Mouse (Mus musculus): Measurements from ENCODE around the gene Peli2. TPM values are rescaled to one million over a fixed set of nuclear protein-coding genes. Genes with fewer than 3 reads are reported as not detected.

Peli2 gene
- polyA plus RNA-seq, 1 experiment from 2014 or later = 4.0 TPM

GRCm38 (mm10) chr14:48150903-48151302 lies 30.3 kb downstream of the Peli2 start:
- Histone ChIP-seq H3K4me2 (no peak overlapping the region), H3K4me1 (ENCODE audit: control insufficient read depth, insufficient read depth, low read length) (no peaks in the 10 kb centered on the region), H3K9ac (ENCODE audit: low read depth, low read length) (no peak overlapping the region), H3K9me3 (replicated peaks; ENCODE audit: control insufficient read depth, low read length) (no peaks in the 10 kb centered on the region), H3K27me3 (ENCODE audit: control insufficient read depth, insufficient read depth, low read length) (peaks cover 9% of the 10 kb centered on the region), H3K36me3 (ENCODE audit: control insufficient read depth, insufficient read depth, low read length) (no peaks in the 10 kb centered on the region), H3K27ac (ENCODE audit: low read depth, low read length) (no peak overlapping the region), H3K4me3 (ENCODE audit: low read depth, low read length) (no peak overlapping the region)
- 73% methylated on average over 1 of the region's 1 CpGs for WGBS (ENCODE audit: insufficient replicate concordance)
- ATAC-seq (replicated peaks; ENCODE audit: insufficient number of reproducible peaks, low FRiP score, low TSS enrichment) = no peak

- H3K36me3 ChIP-seq (ENCODE audit: control insufficient read depth, insufficient read depth, low read length) = no peaks in the 10 kb centered on the region
- 51% methylated on average over 2 of the region's 2 CpGs for WGBS (ENCODE audit: insufficient replicate concordance)
These were observed 30.9 kb downstream of the Peli2 start for GRCm38 (mm10) chr14:48151554-48151953.

DNA sequence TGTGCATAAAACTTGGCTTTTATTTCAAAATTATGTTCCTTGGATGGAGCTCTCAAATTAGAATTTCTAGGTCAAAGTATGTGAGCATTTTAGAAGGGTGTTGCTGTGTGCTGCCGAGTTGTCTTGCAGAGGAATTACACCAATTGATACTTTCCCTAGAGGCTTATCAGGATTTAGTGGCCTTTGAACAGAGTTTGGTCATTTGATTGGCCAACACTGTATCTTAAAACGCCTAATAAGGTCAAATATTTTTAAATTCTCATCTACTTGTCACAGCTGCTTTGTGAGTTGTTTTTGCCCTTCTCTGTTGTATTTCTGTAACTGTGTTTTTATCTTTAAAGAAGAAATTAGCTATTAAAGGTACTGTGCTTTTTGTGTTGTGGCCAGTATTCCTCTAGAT lies 32.4 kb downstream of the Peli2 start:
- Histone ChIP-seq H3K9me3 (replicated peaks; ENCODE audit: control insufficient read depth, low read length) (no peaks in the 10 kb centered on the region), H3K4me3 (ENCODE audit: low read depth, low read length) (no peak overlapping the region), H3K36me3 (ENCODE audit: control insufficient read depth, insufficient read depth, low read length) (no peaks in the 10 kb centered on the region), H3K27me3 (ENCODE audit: control insufficient read depth, insufficient read depth, low read length) (0 out of 2 replicates have a peak, but pooled peaks cover 3% of the 10 kb centered on the region), H3K4me1 (ENCODE audit: control insufficient read depth, insufficient read depth, low read length) (no peaks in the 10 kb centered on the region), H3K9ac (ENCODE audit: low read depth, low read length) (no peak overlapping the region), H3K27ac (ENCODE audit: low read depth, low read length) (no peak overlapping the region), H3K4me2 (no peak overlapping the region)
- WGBS (ENCODE audit: insufficient replicate concordance) = 65% methylated on average over 2 of the region's 2 CpGs
- no peak for ATAC-seq (replicated peaks; ENCODE audit: insufficient number of reproducible peaks, low FRiP score, low TSS enrichment)

More at GRCm38 (mm10) chr14:48151554-48151953, 30.9 kb downstream of the Peli2 start:
- H3K9me3 ChIP-seq (replicated peaks; ENCODE audit: control insufficient read depth, low read length) = no peaks in the 10 kb centered on the region
- H3K27ac ChIP-seq (ENCODE audit: low read depth, low read length) = no peak overlapping the region
- ATAC-seq (replicated peaks; ENCODE audit: insufficient number of reproducible peaks, low FRiP score, low TSS enrichment) = no peak
- H3K4me3 ChIP-seq (ENCODE audit: low read depth, low read length) = no peak overlapping the region
- no peak overlapping the region for H3K9ac ChIP-seq (ENCODE audit: low read depth, low read length)
- H3K27me3 ChIP-seq (ENCODE audit: control insufficient read depth, insufficient read depth, low read length) = peaks cover 8% of the 10 kb centered on the region
- H3K4me2 ChIP-seq = no peak overlapping the region
- no peaks in the 10 kb centered on the region for H3K4me1 ChIP-seq (ENCODE audit: control insufficient read depth, insufficient read depth, low read length)

DNA sequence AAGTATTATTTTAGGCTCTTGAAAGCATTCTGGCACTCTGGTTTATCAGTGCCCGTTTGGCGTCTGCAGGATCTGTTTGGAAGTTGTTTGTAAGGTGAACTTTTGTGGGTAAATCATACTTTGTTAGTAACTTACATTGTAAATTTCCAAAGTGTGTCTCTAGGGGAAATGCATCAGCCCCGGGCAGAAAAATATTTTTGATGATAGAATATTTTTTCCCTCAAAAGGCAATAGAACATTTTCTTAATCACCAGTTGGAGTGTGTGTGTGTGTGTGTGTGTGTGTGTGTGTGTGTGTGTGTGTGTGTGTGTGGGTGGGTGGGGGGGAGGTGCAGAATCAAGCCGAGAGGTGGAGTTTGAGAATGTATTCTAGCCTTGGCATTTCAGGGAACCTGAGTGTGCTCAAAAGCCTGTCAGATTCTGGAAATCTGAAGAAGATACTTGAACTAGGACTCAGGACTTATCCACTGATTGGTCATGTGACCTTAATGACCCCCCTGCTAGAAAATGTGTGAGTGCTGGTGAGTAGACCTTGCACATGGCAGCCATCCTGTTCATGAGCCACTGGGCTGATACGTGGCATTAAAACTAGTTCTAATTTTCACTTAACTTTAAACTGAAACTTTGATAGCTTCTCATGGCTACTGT lies 33.4 kb downstream of the Peli2 start:
- no peak overlapping the region for H3K27ac ChIP-seq (ENCODE audit: low read depth, low read length)
- no peaks in the 10 kb centered on the region for H3K9me3 ChIP-seq (replicated peaks; ENCODE audit: control insufficient read depth, low read length)
- no peak overlapping the region for H3K4me3 ChIP-seq (ENCODE audit: low read depth, low read length)
- no peaks in the 10 kb centered on the region for H3K36me3 ChIP-seq (ENCODE audit: control insufficient read depth, insufficient read depth, low read length)
- H3K9ac ChIP-seq (ENCODE audit: low read depth, low read length) = no peak overlapping the region
- ATAC-seq (replicated peaks; ENCODE audit: insufficient number of reproducible peaks, low FRiP score, low TSS enrichment) = no peak
- WGBS (ENCODE audit: insufficient replicate concordance) = 74% methylated on average over 5 of the region's 5 CpGs
- no peak overlapping the region for H3K4me2 ChIP-seq
- no peaks in the 10 kb centered on the region for H3K27me3 ChIP-seq (ENCODE audit: control insufficient read depth, insufficient read depth, low read length)
- H3K4me1 ChIP-seq (ENCODE audit: control insufficient read depth, insufficient read depth, low read length) = no peaks in the 10 kb centered on the region

- no peaks in the 10 kb centered on the region for H3K9me3 ChIP-seq (replicated peaks; ENCODE audit: control insufficient read depth, low read length)
- H3K4me2 ChIP-seq = no peak overlapping the region
- H3K9ac ChIP-seq (ENCODE audit: low read depth, low read length) = no peak overlapping the region
- H3K4me1 ChIP-seq (ENCODE audit: control insufficient read depth, insufficient read depth, low read length) = no peaks in the 10 kb centered on the region
- H3K27ac ChIP-seq (ENCODE audit: low read depth, low read length) = no peak overlapping the region
- 79% methylated on average over 8 of the region's 8 CpGs for WGBS (ENCODE audit: insufficient replicate concordance)
- no peak for ATAC-seq (replicated peaks; ENCODE audit: insufficient number of reproducible peaks, low FRiP score, low TSS enrichment)
- no peak overlapping the region for H3K4me3 ChIP-seq (ENCODE audit: low read depth, low read length)
- no peaks in the 10 kb centered on the region for H3K36me3 ChIP-seq (ENCODE audit: control insufficient read depth, insufficient read depth, low read length)
- H3K27me3 ChIP-seq (ENCODE audit: control insufficient read depth, insufficient read depth, low read length) = no peaks in the 10 kb centered on the region
These were observed 34.0 kb downstream of the Peli2 start for GRCm38 (mm10) chr14:48154641-48155040.

DNA sequence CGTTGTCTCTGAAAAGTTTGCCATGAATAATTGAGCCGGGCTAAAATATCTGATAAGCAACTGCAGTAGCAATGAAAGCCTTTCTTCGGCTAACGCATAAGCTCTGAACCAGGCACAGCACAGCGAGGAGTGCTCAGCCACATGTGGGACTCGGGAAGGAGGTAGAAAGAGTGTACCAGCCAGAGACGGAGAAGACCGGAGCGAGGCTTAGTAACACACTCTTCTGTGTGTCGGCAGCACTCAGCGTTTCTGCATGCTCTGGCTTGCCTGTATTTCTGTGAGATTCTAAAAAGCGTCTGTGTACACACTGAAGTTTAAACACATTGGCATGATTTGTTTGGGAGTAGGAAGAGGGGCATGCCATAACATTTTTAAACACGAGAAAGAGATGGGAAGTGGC lies 34.5 kb downstream of the Peli2 start:
- no peaks in the 10 kb centered on the region for H3K36me3 ChIP-seq (ENCODE audit: control insufficient read depth, insufficient read depth, low read length)
- ATAC-seq (replicated peaks; ENCODE audit: insufficient number of reproducible peaks, low FRiP score, low TSS enrichment) = no peak
- H3K27ac ChIP-seq (ENCODE audit: low read depth, low read length) = no peak overlapping the region
- 66% methylated on average over 13 of the region's 13 CpGs for WGBS (ENCODE audit: insufficient replicate concordance)
- H3K27me3 ChIP-seq (ENCODE audit: control insufficient read depth, insufficient read depth, low read length) = no peaks in the 10 kb centered on the region
- no peak overlapping the region for H3K4me3 ChIP-seq (ENCODE audit: low read depth, low read length)
- H3K4me1 ChIP-seq (ENCODE audit: control insufficient read depth, insufficient read depth, low read length) = no peaks in the 10 kb centered on the region
- H3K4me2 ChIP-seq = no peak overlapping the region
- no peaks in the 10 kb centered on the region for H3K9me3 ChIP-seq (replicated peaks; ENCODE audit: control insufficient read depth, low read length)
- H3K9ac ChIP-seq (ENCODE audit: low read depth, low read length) = no peak overlapping the region

- no peaks in the 10 kb centered on the region for H3K9me3 ChIP-seq (replicated peaks; ENCODE audit: control insufficient read depth, low read length)
- no peak overlapping the region for H3K4me3 ChIP-seq (ENCODE audit: low read depth, low read length)
- no peaks in the 10 kb centered on the region for H3K4me1 ChIP-seq (ENCODE audit: control insufficient read depth, insufficient read depth, low read length)
- no peak for ATAC-seq (replicated peaks; ENCODE audit: insufficient number of reproducible peaks, low FRiP score, low TSS enrichment)
- H3K9ac ChIP-seq (ENCODE audit: low read depth, low read length) = no peak overlapping the region
- no peak overlapping the region for H3K27ac ChIP-seq (ENCODE audit: low read depth, low read length)
- no peaks in the 10 kb centered on the region for H3K36me3 ChIP-seq (ENCODE audit: control insufficient read depth, insufficient read depth, low read length)
- no peaks in the 10 kb centered on the region for H3K27me3 ChIP-seq (ENCODE audit: control insufficient read depth, insufficient read depth, low read length)
- 83% methylated on average over 3 of the region's 3 CpGs for WGBS (ENCODE audit: insufficient replicate concordance)
- H3K4me2 ChIP-seq = no peak overlapping the region
These were observed 36.5 kb downstream of the Peli2 start for GRCm38 (mm10) chr14:48157085-48157484.

- H3K9me3 ChIP-seq (replicated peaks; ENCODE audit: control insufficient read depth, low read length) = no peaks in the 10 kb centered on the region
- H3K36me3 ChIP-seq (ENCODE audit: control insufficient read depth, insufficient read depth, low read length) = no peaks in the 10 kb centered on the region
- no peak for ATAC-seq (replicated peaks; ENCODE audit: insufficient number of reproducible peaks, low FRiP score, low TSS enrichment)
- H3K27me3 ChIP-seq (ENCODE audit: control insufficient read depth, insufficient read depth, low read length) = no peaks in the 10 kb centered on the region
- H3K27ac ChIP-seq (ENCODE audit: low read depth, low read length) = no peak overlapping the region
- H3K9ac ChIP-seq (ENCODE audit: low read depth, low read length) = no peak overlapping the region
- no peak overlapping the region for H3K4me2 ChIP-seq
- peaks cover 4% of the 10 kb centered on the region; the same call in 1 of the 2 replicates for H3K4me1 ChIP-seq (ENCODE audit: control insufficient read depth, insufficient read depth, low read length)
- H3K4me3 ChIP-seq (ENCODE audit: low read depth, low read length) = no peak overlapping the region
- 77% methylated on average over 8 of the region's 8 CpGs for WGBS (ENCODE audit: insufficient replicate concordance)
These were observed 37.2 kb downstream of the Peli2 start for GRCm38 (mm10) chr14:48157835-48158234.

- Histone ChIP-seq H3K9me3 (replicated peaks; ENCODE audit: control insufficient read depth, low read length) (no peaks in the 10 kb centered on the region), H3K9ac (ENCODE audit: low read depth, low read length) (no peak overlapping the region), H3K4me3 (ENCODE audit: low read depth, low read length) (no peak overlapping the region), H3K4me1 (ENCODE audit: control insufficient read depth, insufficient read depth, low read length) (peaks cover 9% of the 10 kb centered on the region; the same call in 1 of the 2 replicates), H3K27me3 (ENCODE audit: control insufficient read depth, insufficient read depth, low read length) (no peaks in the 10 kb centered on the region), H3K27ac (ENCODE audit: low read depth, low read length) (no peak overlapping the region), H3K4me2 (no peak overlapping the region), H3K36me3 (ENCODE audit: control insufficient read depth, insufficient read depth, low read length) (no peaks in the 10 kb centered on the region)
- WGBS (ENCODE audit: insufficient replicate concordance) = 65% methylated on average over 3 of the region's 3 CpGs
- no peak for ATAC-seq (replicated peaks; ENCODE audit: insufficient number of reproducible peaks, low FRiP score, low TSS enrichment)
These were observed 38.8 kb downstream of the Peli2 start for GRCm38 (mm10) chr14:48159401-48159800.
